Mouse (Mus musculus) liver, embryonic 11.5 days (tissue): ENCODE results near the gene Shisa3. TPM values are rescaled to one million over a fixed set of nuclear protein-coding genes. Genes with fewer than 3 reads are reported as not detected.

Experiments
- ATAC-seq: fragments of 200-750 bp; cut with Nextera tagmentation; replicated peaks from 2 replicates; pipeline ENCODE4 v1.8.0; 2017; ENCODE audit warnings: moderate number of reproducible peaks, mild to moderate bottlenecking, moderate TSS enrichment, moderate library complexity; ENCODE audit not compliant: low FRiP score
- DNase-seq: peaks from one replicate; pipeline ENCODE4 v3.0.0-alpha.2; 2017; ENCODE audit warnings: low spot score
- H3K27ac ChIP-seq: fragments of 300-500 bp; sonication (generic); 2 replicates; pipeline ENCODE4 v1.5.1; 2014; ENCODE audit warnings: mild to moderate bottlenecking, low read depth, low read length, control low read depth
- H3K27me3 ChIP-seq: fragments of 300-500 bp; sonication (generic); replicated peaks from 2 replicates; pipeline ENCODE4 v1.6.1; 2014; ENCODE audit warnings: low read length, mixed read lengths; ENCODE audit not compliant: control insufficient read depth, insufficient read depth
- H3K36me3 ChIP-seq: fragments of 300-500 bp; sonication (generic); 2 replicates; pipeline ENCODE4 v1.6.1; 2014; ENCODE audit warnings: mild to moderate bottlenecking, low read length, moderate library complexity, mixed read lengths; ENCODE audit not compliant: control insufficient read depth, insufficient read depth
- H3K4me1 ChIP-seq: fragments of 300-500 bp; sonication (generic); replicated peaks from 2 replicates; pipeline ENCODE4 v1.6.1; 2014; ENCODE audit warnings: low read length, mixed read lengths; ENCODE audit not compliant: control insufficient read depth, insufficient read depth
- H3K4me2 ChIP-seq: fragments of 300-500 bp; sonication (generic); 2 replicates; pipeline ENCODE4 v1.6.1; 2014; ENCODE audit warnings: mild to moderate bottlenecking, control low read depth, moderate library complexity
- H3K4me3 ChIP-seq: fragments of 300-500 bp; sonication (generic); 2 replicates; pipeline ENCODE4 v1.5.1; 2014; ENCODE audit warnings: low read depth, low read length, control low read depth
- H3K9ac ChIP-seq: fragments of 300-500 bp; sonication (generic); 2 replicates; pipeline ENCODE4 v1.6.1; 2014; ENCODE audit warnings: low read depth, low read length, control low read depth
- H3K9me3 ChIP-seq: fragments of 300-500 bp; sonication (generic); 2 replicates; pipeline ENCODE4 v1.6.1; 2016; ENCODE audit warnings: low read length, inconsistent platforms, mixed read lengths; ENCODE audit not compliant: control insufficient read depth
- WGBS: fragments of 180-500 bp; shearing (Covaris S2); extraction: QIAGEN DNeasy Blood & Tissue Kit; methylation state at CpG from one replicate; pipeline ENCODE4 v1.1.7; 2014; 5-methylcytosine and 5-hydroxymethylcytosine counted together
- polyA plus RNA-seq: library from polyadenylated mRNA; unstranded; fragments of >200 nt; fragmentation: Nextera tagmentation; extraction: Ambion mirVana; gene quantifications from 2 replicates; pipeline ENCODE4 v1.2.1, GENCODE M21; 2014

The Shisa3 gene
- polyA plus RNA-seq: 20.8 and 22.1 TPM in 2 replicates

DNA sequence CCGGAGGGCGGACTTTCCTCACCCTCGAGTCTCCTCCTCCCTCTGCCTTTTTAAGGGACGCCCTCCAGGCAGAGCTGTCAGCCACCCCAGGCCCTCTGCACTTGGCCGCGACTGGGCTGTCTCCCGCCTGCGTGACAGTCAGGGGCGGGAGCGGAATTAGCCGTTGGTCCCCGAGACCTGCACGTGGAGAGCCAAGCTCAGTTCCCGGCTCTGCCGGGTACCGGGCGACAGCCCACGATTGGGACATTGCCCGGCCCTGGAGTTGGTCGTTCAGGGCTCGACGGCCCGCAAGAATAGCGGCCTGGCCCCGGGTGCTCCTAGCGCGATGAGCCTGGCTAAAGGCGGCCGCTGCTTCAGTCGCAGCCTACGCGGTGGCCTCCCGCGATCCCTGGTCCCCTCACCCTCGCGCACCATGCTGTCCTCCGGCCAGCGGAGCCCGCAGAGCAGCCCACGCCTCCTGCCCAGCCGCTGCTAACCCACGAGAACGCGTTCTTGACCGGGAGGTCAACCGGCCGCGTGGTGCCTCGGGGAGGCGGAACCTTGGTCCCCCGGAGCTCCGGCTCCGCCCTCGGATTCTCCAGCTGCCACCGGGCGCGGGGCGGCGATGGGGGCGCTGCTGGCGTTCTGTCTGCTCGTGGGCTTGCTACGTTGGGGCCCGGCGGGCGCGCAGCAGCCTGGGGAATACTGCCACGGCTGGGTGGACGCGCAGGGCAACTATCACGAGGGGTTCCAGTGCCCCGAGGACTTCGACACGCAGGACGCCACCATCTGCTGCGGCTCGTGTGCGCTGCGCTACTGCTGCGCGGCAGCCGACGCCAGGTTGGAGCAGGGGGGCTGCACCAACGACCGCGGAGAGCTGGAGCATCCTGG is at the start of gene Shisa3:
Gene Shisa3, plus strand, starts transcription at position 79 of the 870 bp plus-strand sequence.
- Histone ChIP-seq H3K4me3 (peak within 1 kb of the TSS; percentile 52), H3K27me3 (peaks cover 62% of the 10 kb centered on the region), H3K36me3 (no peaks in the 10 kb centered on the region), H3K9me3 (no peaks in the 10 kb centered on the region), H3K4me1 (peaks cover 7% of the 10 kb centered on the region; the same call in 1 of the 2 replicates), H3K27ac (peak within 1 kb of the TSS; percentile 54; the same call in 1 of the 2 replicates), H3K9ac (peak within 1 kb of the TSS; percentile 41), H3K4me2 (peak within 1 kb of the TSS; percentile 80)
- 1% methylated on average over 86 of the region's 86 CpGs for WGBS
- ATAC-seq: peak; percentile 75
- DNase-seq: peak; percentile 69

DNA sequence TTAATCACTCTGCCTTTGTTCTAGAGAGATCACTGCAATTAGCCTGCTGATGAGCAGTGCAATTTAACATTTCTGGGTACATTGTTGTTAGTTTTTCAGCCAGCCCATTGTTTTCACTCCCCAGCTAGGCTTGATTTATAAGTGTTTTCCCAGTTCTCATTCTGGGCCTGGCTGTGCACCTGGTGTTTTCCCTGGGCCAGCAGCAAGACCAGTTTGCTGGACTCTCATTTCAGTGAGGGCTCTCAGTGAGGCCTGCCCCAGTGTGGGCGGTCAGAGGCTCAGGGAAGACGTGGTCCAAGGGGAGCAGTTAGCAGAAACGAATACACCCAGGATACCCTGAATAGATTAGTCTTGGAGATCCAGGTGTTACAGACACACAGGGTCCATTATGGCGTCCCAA is 49.0 kb upstream of the Shisa3 start:
- H3K9ac ChIP-seq: no peak overlapping the region
- no peak overlapping the region for H3K4me2 ChIP-seq
- DNase-seq: no peak
- no peak overlapping the region for H3K27ac ChIP-seq
- ATAC-seq: no peak
- no peaks in the 10 kb centered on the region for H3K27me3 ChIP-seq
- H3K9me3 ChIP-seq: no peaks in the 10 kb centered on the region
- H3K4me3 ChIP-seq: no peak overlapping the region
- H3K36me3 ChIP-seq: no peaks in the 10 kb centered on the region
- no peaks in the 10 kb centered on the region for H3K4me1 ChIP-seq
- WGBS: 73% methylated on average over 4 of the region's 4 CpGs

DNA sequence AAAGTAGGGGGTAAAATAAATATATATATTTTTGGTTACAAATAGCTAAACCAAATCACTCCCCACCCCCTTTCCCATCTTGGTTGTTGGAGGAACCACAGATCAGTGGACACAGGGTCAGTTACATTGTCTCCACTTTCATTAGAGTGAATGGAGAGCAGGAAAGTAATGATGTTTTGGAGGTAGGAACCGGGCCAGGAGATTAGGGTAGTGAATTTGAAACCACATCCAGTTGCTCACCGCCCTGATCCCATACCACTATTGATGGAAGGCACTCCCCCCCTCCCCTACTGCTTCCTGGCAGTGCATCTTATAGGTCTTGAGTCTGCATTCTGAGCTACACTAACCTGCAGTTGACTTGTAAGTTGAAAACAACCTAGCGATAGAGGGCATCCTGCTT is 48.6 kb upstream of the Shisa3 start:
- DNase-seq: no peak
- no peak overlapping the region for H3K27ac ChIP-seq

DNA sequence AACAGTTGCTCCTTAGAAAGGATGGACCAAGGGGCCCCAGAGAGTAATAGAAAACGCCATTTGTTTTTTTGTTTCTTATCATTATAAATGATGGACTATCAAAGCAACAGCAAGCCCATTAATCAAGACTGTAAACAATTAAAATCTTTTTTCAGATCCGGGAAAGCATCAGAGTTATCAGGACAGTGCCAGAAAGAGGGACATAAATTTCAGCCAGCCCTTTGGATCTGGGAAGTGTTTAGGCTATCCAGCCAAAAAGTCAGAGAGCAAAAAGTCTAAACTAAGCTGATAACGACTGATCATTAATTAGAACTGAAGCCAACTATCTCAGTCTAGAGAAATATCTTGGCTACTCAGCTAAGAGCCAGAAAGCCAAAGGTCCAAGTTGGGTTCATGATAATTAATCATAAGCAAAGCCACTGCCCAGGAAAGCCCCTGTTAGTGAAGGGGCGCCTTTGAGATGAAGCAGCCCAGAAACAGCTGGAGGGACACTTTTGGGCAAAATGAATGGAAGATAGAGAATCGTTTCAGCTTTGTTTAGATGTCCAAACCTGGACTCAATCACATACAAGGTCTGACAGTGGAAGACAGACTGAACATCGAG is 35.0 kb upstream of the Shisa3 start:
- H3K9me3 ChIP-seq: no peaks in the 10 kb centered on the region
- no peaks in the 10 kb centered on the region for H3K4me1 ChIP-seq
- H3K9ac ChIP-seq: no peak overlapping the region
- H3K36me3 ChIP-seq: no peaks in the 10 kb centered on the region
- H3K27me3 ChIP-seq: no peaks in the 10 kb centered on the region
- ATAC-seq (no peak), DNase-seq (no peak)
- no peak overlapping the region for H3K4me2 ChIP-seq
- H3K27ac ChIP-seq: no peak overlapping the region
- H3K4me3 ChIP-seq: no peak overlapping the region
- 43% methylated on average over 6 of the region's 6 CpGs for WGBS

More for the DNA sequence above, 48.6 kb upstream of the Shisa3 start:
- no peaks in the 10 kb centered on the region for H3K27me3 ChIP-seq
- H3K9ac ChIP-seq: no peak overlapping the region
- ATAC-seq: no peak
- H3K4me2 ChIP-seq: no peak overlapping the region
- no peaks in the 10 kb centered on the region for H3K36me3 ChIP-seq
- 81% methylated on average over 3 of the region's 3 CpGs for WGBS
- H3K4me1 ChIP-seq: no peaks in the 10 kb centered on the region
- H3K9me3 ChIP-seq: no peaks in the 10 kb centered on the region
- H3K4me3 ChIP-seq: no peak overlapping the region

DNA sequence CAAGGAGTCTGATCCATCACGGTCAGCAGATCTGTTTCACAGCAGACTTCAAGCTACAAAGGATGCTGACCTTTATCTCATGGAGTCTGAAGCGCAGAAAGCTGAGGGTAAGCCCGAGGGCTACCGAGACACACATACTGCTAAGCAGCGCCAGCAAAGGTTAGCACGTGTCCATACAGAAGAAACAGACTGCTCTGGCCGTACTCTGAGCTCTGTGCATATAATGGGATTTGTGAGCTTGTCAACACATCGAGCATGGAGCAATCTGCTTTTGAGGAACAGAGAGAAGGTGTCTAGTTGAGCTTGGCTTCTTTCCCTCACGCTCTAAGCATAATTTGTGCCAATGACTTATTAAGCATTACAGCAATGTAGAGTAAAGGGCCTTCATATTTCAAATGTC is 33.6 kb upstream of the Shisa3 start:
- no peaks in the 10 kb centered on the region for H3K36me3 ChIP-seq
- H3K4me2 ChIP-seq: no peak overlapping the region
- H3K4me1 ChIP-seq: no peaks in the 10 kb centered on the region
- WGBS: 70% methylated on average over 9 of the region's 9 CpGs
- H3K4me3 ChIP-seq: no peak overlapping the region
- DNase-seq: no peak
- no peak for ATAC-seq
- H3K27ac ChIP-seq: no peak overlapping the region
- no peaks in the 10 kb centered on the region for H3K27me3 ChIP-seq
- H3K9me3 ChIP-seq: no peaks in the 10 kb centered on the region
- H3K9ac ChIP-seq: no peak overlapping the region

DNA sequence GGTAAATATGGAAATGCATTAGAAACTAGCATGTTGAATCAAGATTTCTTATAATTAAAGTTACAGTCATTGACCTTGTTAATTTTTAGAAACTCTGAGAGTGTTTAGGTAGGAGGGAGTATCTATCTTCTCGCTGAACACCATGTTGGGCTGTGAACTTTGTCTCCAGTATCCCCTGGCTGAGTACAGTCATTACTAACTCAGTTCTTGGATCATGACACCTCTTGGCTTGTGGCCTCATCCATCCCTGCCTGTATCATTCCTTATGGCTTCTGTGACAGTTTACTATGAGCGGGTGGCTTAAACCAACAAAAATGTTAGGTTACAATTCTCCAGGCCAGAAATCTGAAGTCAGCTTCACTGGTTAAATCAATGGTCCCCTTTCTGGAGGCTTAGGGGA is 32.0 kb upstream of the Shisa3 start:
- no peaks in the 10 kb centered on the region for H3K9me3 ChIP-seq
- WGBS: 75% methylated on average over 2 of the region's 2 CpGs
- no peak overlapping the region for H3K4me3 ChIP-seq
- no peaks in the 10 kb centered on the region for H3K27me3 ChIP-seq
- H3K4me1 ChIP-seq: no peaks in the 10 kb centered on the region
- H3K4me2 ChIP-seq: no peak overlapping the region
- ATAC-seq: no peak
- H3K27ac ChIP-seq: no peak overlapping the region
- no peak for DNase-seq
- H3K9ac ChIP-seq: no peak overlapping the region
- H3K36me3 ChIP-seq: no peaks in the 10 kb centered on the region

DNA sequence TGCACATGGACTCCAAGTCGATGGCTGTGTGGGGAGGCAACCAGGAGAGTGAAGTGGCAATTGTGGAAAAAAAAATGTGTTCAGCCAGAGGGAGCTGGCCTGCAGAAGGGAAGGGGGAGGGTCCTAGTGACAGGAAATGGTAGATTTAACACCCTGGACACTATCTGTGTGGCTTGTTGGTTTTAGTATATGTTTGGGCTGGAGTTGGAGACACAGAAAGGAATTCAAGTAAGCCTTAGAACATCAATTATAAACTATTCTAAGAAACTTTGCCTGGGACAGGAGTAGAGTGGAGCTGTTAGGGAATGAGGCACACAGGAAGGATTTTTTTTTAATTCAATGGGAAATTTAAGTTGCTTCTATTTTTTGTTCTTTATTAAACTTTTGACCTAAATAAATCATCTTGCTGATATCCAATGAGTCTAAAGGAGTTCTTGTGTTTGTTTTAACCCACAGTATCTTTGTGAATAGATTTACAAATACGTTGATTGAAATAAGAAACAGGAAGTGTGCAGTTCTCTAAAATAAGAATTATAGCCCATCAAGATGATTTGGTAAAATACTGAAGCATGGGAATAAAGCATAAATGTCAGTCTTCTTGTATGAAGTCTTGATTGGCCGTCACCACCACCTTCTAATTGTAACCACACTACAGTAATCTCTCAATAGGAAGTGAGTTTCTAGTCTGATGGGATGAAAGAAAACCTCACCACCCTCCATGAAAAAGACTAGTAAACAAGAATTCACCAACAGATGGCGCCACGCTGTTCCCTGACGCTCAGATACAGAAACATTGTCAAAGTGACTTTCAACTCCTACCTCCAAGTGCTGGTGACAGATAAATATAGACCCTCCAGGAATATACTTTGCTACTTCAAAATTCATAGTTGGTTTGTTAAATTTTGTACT is 27.7 kb upstream of the Shisa3 start:
- H3K27me3 ChIP-seq: no peaks in the 10 kb centered on the region
- H3K36me3 ChIP-seq: no peaks in the 10 kb centered on the region
- H3K4me3 ChIP-seq: no peak overlapping the region
- ATAC-seq (no peak), DNase-seq (no peak)
- no peaks in the 10 kb centered on the region for H3K9me3 ChIP-seq
- 43% methylated on average over 6 of the region's 6 CpGs for whole genome bisulfite sequencing
- no peak overlapping the region for H3K4me2 ChIP-seq
- H3K4me1 ChIP-seq: no peaks in the 10 kb centered on the region
- no peak overlapping the region for H3K27ac ChIP-seq
- no peak overlapping the region for H3K9ac ChIP-seq

DNA sequence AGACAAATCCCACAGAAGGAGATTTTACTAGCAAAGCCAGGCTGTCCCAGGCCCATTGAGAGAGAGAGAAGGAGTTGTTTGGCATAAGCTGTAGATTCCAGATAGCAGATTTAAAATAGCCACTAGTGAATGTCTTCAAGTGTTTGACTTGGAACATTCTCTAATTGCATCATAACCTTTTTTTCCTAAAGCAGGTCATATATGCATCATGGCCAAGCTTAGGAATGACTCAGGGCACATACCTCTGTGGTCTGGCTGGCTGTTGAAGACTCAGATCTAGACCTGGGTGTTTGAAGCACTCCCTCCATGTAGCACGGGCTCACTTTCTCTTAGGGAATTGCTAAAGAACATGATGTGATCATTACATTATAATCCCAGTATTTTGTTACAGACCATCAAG is 12.6 kb upstream of the Shisa3 start:
- H3K9ac ChIP-seq: no peak overlapping the region
- no peaks in the 10 kb centered on the region; the same call in 1 of the 2 replicates for H3K27me3 ChIP-seq
- H3K4me1 ChIP-seq: no peaks in the 10 kb centered on the region
- ATAC-seq (no peak), DNase-seq (no peak)
- 72% methylated on average over 1 of the region's 1 CpGs for WGBS
- H3K27ac ChIP-seq: no peak overlapping the region
- H3K36me3 ChIP-seq: no peaks in the 10 kb centered on the region
- H3K4me3 ChIP-seq: no peak overlapping the region
- H3K9me3 ChIP-seq: no peaks in the 10 kb centered on the region
- H3K4me2 ChIP-seq: no peak overlapping the region
